Mouse (Mus musculus) bone marrow macrophage, adult 2 months (primary cell): ENCODE results near the gene Gm8369.

Source experiments
- CTCF ChIP-seq: IDR thresholded peaks from 2 replicates; pipeline ENCODE4 v1.5.1; 2012; ENCODE audit warnings: low read depth, mild to moderate bottlenecking, low read length, moderate library complexity
- POLR2A ChIP-seq: IDR thresholded peaks from 2 replicates; pipeline ENCODE4 v1.6.1; 2012; ENCODE audit warnings: mild to moderate bottlenecking, low read depth, low read length, borderline replicate concordance

DNA sequence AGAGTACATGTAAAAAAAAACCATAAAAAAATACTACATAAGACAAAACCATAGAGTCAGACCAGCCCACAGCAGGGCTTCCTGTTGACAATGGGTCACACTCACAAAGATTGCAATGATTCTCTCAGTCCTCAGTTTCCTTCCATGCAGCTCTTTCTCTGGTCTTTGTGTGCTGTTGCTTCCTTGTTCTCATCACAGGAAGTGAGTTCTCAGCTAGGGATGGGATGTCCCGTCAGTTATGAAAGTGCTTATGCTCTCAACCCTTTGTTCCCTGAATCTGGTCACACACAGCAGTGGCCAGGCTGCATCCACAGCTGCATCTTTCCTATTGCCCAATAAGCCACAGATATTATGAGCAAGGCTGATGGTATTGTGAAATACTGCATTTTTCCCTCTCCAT lies 27.7 kb downstream of the Gm8369 start:
- TF ChIP-seq POLR2A: no peak
- no peak for TF ChIP-seq CTCF
